Mouse (Mus musculus) heart, adult 8-10 months (tissue): ENCODE measurements at regions not wholly inside any gene's neighbourhood (a gene's known extent, or its start where the extent isn't known, plus 50 kb on each side); places are given as distances from the start of the nearest gene placed in this dataset.

Experiments
- DNase-seq: peaks from one replicate; pipeline ENCODE4 v3.0.0; 2022; ENCODE audit warnings: low spot score

DNA sequence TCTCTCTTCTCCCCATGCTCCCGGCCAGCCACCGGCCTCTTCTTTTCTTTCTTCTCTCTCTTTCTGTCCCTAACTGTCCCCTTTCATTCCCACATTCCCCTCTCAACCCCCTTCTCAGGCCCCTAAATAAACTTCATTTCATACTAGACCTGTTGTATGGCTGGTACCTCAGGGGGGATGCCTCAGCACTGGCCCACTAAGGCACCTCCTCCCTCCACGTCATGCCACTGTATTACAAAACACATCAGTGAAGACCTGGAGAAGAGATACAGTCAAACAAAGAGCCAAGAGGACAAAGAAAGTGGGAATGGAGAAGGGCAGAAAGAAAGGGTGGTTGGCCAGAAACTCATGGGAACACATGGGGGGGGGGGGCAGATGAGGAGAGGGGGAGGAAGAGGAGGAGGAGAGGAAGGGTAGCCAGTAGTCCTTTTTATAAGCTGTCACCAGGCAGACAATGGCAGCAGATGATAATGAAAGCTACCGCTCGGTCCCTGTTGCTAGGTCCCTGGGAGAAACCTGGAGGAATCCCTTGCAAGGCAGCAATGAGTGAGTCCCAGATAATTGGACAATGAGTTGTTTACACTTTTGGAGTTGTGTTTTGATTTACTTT is 224.5 kb upstream of the Pfn2 start:
- DNase-seq, result no peak

DNA sequence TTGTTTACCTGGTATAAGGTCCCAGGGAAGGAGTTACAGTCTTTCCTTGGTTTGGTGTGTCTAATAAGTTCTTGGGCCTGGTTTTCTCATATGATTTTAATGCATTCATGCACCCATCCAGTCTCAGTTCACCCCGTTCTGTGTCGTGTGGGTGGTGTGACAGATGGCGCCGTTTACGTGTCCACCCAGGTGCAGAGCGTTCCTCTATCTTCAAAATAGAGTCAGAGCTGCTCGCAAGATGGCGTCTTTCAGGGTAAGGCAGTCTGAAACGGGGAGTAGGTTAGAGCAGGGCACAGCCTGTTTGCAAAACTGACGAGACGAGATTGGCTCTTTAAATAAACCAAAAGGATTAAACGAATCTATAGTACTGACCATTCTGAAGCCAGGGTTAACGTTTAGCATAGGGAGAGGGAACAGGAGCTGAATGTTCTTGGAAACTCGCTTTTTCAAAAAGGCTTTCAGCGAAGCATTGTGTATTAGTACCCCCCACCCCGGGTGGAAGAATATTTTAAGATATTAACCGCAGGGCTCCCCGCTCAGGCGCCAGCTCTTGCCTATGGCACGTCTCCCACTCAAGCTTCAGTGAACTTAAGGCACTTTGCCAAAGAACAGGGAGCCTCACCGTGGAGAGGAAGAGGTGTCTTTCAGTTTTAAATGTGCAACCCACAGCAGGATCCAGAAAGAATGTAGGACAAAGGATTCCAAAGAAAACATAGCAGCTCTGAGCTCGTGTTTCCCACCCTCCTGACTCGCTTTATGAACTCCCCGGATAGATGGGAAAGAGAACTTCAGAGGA is 241.7 kb upstream of the Pfn2 start:
- DNase-seq, result no peak

DNA sequence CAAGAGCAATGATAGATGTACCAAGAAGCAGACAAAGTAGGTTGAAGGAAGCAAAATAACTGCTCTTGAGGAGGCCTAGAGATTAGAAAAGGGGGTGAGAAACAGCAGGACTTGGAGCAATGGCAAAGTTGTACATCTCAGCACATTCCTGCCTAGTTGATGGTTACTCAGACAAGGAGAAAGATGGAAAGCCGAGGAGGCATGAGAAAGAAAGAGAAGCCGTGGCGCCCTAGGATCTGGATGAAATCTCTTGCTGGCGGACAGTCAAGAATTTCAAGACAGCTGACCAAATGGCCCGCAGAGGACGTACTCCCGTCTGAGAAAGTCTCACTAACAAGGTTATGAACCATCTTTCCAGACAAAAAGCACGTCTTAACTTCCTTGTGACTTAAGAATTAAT is 242.5 kb upstream of the Pfn2 start:
- no peak for DNase-seq

DNA sequence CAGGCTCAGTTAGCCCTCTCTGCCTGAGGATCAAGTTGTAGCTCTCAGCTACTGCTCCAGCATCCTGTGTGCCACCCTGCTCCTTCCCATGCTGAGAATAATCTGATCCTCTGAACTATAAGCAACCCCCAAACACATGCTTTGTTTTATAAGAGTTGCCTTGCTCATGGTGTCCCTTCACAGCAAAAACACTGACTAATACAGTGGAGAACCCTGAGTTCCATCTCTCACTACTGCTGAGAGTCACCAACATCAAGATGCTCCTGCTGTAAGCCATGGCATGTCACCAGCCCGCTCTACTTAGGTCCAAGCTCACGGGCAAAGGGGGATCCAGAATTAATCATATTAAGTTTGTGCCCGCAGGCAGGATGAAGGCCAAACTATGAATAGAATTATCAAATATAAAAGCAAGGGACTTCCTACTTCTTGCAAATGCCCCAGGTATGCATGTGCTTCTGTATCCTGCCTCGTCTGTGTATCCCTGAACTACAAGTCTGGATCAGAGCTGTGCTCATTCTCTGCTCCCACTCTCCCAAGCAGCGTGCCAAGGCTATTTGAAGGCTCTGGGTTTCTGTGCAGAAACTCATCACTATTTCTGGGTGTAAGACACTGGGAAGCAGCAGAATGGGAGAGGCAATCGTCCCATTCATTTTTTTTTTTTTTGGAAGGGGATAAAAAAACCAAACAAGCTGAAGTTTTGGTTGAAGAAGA is 243.7 kb upstream of the Pfn2 start:
- no peak for DNase-seq

DNA sequence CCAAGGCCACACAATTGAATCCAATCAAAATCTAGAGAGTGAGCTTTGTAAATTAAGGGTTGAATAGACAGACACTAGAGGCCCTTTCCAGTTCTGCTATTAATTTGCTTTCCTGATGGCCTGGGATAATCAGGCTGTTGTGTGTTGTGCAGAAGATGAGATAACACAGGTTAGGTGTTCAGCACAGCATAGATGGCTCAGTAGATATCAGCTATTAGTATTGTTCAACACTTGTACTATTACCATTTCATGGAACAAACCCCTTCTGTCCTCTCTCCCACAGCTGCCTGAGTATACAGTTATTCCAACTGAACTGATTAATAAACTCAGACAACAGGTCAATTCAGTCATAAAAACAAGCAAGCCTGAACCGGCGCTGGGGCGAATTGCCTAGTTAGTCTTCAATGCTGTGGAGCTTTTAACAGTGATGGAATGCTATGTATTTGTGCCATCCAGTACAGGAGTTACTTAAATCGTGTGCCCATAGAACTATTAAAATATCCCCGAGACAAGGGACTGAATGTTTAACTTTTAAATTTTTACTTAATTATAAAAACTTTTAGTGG is 263.1 kb upstream of the Pfn2 start:
- DNase-seq, result no peak

DNA sequence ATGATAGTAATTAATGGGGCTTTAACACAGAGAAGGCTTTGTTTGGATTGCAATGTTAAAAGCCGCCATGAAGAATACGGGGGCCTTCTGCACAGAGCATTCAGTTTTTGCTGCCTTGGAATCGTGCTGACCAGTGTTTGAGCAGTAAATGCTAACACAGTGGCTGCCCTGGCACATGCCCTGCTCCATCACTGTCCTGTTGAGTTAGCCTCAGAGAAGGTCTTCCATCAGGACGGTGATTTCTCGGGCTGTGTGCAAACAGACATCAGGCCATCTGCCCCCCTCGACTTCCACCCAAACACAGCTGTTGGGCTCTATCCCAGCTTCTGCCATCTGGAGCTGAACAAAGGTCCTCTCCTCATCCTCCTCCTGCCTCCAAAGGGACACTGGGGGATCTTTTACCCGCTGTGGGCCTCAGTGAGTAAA is 264.6 kb upstream of the Pfn2 start:
- DNase-seq, result no peak

DNA sequence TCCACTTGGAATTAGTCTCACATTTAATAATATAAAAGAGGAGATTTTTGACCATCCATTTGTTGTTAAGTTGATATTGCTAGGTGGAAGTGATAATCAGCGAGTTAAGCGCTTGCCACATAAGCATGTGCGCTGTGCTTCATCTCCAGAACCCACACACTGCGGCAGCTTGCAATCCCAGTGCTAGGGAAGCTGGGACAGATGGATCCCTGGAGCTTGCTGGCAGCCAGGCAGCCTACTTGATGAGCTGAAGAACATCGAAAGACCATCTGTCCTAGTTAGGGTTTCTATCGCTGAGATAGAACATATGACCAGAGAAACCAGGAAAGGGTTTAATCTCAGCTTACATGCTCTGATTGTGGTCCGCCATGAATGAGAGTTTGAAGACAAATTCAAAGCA is 266.1 kb upstream of the Pfn2 start:
- no peak for DNase-seq

DNA sequence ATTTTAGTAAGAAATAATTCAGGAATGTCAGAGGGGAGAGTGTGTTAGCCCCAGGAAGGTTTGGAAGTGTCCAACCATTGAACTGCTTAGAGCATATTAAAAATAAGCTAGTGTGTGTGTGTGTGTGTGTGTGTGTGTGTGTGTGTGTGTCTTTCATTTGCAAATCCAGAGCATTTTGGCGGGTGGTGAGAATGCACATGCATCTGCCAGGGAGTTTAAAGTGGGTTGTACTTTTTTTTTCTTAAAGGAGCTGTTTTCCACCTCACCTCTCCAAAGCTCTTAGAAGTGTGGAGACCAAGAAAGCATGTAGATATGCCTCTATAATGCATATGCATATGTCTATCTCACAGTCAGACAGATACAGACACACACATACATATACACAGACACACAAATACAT is 267.6 kb upstream of the Pfn2 start:
- no peak for DNase-seq

DNA sequence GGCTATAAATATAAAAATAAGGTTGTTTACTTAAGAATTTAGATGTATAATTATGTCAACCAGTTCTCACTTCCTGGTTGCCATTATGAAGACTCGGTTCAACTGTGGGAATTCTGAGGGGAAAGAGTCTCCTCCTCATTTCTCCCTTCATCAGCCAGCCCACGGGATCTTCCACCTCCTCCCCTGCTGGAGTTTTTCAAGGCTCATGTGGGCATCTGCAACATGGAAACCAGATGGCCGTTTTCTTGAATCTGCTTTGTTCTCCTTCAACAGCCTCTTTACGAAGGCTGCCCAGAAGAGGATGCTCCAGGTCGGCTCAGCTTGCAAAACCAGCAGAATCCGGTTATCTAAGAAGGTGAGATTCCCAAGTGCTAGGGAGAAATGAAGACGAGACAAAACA is 269.0 kb upstream of the Pfn2 start:
- no peak for DNase-seq

DNA sequence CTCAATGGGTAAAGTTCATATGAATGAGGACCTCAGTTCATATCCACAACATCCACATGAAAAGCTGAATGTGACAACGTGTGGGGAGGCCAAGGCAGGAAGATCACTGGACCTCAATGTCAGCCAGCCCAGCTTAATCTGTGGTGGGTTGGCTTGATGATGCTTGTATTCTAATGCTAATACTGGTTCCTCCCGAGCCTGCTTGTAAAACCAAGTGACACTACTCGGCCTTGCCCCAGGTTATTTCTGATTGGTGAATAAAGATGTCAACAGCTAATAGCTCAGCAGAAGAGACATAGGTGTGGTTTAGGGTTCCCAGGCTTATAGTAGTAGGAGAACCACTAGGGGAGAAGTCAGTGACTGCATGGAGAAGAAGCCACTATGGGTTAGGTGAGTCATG is 272.2 kb upstream of the Pfn2 start:
- no peak for DNase-seq

DNA sequence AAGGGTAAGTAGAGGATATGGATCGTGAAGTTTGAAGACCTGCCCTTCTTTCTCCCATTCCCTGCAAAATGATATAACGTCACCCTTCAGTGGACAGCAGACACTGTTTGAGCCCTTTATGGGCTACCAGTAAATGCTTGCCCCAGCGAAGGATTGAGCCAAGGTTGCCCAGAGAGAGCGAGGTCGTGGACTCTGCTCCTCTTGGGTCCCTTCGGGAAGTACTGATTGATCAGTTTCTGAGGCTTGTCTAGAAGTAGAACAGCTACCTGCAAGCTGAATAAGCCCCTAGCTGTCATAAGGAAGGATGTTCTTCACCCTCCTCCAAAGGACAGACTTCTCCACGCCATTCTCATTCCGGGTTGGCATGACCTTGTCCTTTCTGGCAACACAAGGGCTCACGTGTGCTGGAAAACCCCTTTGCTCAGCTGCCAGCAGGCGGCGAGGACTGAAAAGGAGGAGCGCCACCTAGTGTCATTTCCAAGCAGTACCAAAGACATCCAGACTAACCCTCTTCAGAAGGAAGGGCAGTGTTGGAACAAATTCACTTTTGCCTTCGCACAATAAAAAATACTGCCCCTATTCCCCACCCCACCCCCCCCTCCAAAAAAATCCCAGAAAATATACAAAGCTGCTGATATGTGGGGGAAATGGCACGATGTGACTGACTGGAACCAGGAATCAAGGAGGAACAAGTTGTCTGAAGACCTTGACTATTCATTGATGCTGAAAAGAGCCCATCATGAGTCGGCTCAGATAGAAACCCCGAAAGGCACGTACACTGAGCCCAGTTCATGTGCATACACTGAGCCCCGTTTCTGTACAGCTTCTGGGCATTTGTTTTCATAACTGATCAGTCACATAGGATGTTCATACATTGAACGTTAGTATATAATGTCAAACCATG is 274.8 kb upstream of the Pfn2 start:
- peak; percentile 66 for DNase-seq

DNA sequence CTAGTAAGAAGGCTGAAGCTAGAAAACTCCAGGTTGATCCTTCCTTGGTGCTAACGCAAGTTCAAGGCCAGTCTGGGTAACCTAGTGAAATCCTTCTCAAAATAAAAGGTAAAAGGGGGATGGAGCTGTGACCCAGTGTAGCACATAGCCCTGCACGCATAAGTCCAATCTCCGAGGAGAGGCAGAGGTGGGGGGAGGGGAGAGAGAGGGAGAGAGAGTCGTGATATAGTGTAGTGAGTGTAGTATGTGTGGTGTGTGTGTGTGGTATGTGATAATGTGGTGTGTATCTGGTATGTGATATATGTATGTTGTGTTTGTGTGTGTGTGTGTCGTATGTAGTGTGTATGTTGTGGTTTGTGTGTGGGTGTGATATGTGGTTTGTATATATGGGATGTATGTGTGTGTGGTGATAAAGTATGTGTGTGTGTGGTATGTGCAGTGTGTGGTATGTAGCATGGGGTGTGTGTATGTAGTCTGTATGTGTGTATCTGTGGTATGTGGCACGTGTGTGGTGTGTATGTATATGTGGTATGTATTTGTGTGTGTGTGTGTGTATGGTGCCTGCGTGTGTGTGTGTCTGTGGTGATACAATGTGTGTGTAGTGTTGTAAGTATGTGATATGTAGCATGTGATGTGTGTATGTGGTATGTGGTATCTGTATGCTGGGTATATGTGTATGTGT is 275.7 kb upstream of the Pfn2 start:
- no peak for DNase-seq

DNA sequence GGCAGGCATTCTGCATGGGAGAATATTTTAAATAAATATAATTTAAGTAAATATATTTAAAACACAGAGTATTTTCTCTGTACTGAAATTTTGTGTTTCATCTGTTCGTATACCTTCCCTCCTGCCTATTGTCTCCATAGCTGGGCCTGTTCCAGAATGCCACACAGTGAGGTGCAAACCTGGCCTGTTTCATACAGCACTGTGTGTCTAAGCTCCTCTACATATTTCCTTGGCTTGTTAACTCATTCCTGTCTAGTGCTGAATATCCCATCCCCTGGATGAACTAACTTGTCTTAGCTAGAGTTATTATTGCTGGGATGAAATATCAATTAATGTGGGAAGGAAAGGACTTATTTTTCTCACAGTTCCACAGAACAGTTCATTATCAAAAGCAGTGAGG is 277.0 kb upstream of the Pfn2 start:
- no peak for DNase-seq

DNA sequence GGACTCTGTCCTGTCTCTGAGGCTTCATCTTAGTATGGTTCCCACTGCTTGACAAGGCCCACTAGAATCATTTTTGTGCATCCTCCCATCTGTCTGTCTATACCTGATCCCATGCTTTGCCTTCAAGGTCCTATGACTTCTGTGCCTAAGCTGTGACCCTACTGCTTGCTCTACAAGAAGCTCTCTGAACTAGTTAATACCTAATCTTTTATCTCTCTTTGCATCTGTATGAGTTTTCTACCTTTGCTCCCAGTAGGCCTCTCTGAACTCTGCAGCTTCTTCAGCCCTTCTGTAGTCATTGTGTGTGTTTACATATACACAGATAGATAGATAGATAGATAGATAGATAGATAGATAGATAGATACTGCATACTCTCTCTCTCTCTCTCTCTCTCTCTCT is 279.1 kb upstream of the Pfn2 start:
- no peak for DNase-seq

DNA sequence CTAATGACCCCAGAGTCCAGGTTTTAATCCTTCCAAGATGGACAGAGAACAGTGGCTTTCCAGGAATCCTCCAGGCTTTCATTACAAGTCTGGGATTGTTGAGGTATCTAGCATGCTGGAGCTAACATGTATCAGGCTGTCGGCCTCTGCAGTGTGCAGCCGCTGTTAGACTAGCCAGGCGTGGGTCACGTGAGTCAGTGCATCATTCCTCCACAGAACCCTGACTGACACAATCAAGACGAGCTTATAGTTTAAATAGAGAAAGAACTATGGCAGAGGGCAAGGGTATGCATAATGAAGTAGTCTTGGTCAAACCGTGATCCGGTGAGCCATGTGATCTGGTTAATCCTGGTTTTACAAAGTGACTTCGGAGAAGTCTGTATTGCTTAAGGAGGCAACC is 280.2 kb upstream of the Pfn2 start:
- DNase-seq, result no peak

DNA sequence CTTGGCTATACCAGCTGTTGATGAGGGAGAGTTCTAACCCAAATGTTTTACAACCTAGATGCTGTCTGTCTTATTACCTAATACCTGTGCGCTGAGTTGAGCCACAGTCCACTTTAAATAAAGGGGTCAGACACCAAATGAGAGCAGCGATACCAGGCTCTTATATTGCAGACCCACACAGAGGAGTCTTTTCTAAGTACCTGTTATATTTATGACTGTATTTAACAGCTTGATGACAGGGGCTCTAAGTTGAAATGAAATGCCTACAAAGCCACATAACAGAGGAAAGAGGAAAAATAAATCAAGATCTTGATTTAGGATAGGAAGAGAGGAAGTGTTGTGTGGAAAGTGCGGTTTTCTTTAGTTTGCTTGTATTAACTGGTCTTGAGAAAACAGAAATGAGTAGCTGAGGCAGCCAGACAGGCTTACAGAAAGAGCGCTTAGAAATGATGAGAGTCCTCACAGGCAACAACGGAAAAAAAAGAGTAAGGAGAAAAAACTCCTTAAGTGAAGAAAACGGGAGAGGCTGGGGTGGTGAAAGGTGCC is 281.6 kb upstream of the Pfn2 start:
- DNase-seq, result no peak

DNA sequence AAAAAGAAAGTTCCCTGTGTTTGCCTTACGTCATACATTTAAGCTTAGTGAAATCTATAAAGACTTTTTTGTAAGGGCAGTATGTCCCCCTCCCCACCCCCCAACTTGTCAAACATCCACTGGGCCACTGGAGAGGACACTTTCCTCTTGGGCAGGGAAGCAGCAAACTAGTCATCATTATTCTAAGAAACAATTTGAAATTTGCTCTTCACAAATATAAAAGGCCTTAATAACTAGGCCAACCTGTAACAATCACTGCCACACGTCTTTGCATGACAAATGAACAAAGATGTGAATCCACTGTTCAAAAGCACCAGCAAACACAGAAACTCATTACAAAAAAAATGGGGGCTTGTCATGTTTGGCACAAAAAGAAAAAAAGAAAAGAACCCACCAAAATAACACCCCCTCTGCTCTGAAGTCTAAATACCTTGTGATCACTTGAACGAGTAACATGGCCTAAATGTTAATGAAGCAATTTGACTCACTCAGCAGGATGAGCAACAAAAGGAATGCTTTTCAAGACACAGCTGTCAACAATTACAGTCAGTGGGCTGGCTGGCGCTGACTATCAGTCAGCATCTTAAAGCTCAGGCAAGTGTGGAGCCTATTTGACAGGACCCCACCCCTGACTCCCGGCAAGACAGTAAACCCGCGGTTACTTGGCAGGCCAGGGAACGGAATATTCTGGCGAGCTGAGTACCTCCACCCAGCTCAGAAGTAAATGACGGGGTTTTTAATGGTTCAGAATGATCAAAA is 278.7 kb upstream of the Tsc22d2 start:
- no peak for DNase-seq

DNA sequence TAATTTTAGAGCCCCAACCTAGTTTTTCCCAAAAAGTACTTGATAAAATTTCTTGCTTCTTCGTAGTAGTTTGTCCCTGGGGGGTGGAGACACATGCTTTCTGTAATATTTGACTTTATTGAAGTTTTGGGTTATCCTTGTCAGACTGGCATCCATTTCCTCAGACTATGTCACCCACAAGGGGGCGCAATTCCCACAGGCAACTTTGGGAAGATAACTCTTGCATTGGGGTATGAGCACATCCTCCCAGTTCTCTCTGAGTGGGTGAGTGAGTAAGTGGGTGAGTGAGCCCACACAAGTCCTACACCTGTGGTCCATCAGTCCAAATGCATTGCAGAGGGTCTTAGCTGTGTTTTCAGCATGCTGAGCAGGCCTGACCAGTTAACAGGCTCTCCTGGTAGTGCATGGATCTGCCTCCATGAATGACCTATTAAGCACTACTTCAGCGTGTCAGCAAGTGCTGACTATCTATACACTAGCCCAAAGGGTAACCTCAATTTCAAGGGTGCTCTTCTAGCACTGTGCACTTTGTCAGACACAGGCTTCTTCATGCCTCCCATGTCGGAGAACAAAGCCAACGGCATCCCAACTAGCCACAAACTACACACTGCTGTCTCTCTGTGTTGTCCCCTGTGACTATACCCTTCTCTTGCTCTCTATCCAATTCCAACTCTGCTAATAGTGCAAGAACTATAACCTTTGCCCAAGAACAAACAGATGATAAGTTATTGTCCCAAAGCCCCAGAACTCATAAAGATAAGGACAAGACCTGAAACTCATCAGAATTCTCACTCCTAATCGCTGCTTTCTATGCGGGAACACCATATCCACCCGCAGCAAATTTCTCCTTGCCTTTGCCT is 275.6 kb upstream of the Tsc22d2 start:
- DNase-seq, result peak; percentile 29

DNA sequence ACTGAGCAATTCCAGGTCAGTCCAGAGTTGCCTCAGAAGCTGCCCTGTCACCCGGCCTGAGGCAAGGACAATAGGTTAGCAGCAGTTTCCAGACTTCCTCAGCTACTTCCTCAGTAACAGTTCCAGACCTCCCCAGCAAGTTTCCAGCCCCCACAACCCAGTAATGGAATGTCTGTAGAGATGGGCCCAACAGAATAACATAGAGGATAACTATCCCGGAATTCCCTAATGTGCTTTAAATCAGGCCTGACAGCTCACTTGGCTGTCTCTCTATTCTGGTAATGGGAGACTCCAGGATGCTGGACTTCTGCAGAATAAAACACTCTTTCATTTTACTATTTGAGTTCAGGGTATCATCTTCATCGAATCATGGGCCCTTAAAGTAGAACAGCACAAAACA is 268.4 kb upstream of the Tsc22d2 start:
- DNase-seq, result no peak
